Mouse (Mus musculus) naive thymus-derived CD4-positive, alpha-beta T cell, adult 5 months (primary cell): ENCODE results near the gene Robo2. TPM values are rescaled to one million over a fixed set of nuclear protein-coding genes. Genes with fewer than 3 reads are reported as not detected.

Experiments
- polyA plus RNA-seq: library from polyadenylated mRNA; unstranded; fragments of 100-300 nt; shearing (Covaris generic); gene quantifications from one replicate; pipeline ENCODE4 v1.2.1, GENCODE M21; 2017

Robo2 gene
- polyA plus RNA-seq = 0.42 TPM

GRCm38 (mm10) chr16:74411481-74412251 is at the start of gene Robo2:
Gene Robo2, minus strand, starts transcription at chr16:74411825.

